Mouse (Mus musculus): Measurements from ENCODE around the gene Fbxw10. TPM values are rescaled to one million over a fixed set of nuclear protein-coding genes. Genes with fewer than 3 reads are reported as not detected.

The Fbxw10 gene
- 0.59 and 0.73 TPM in 2 replicates for polyA plus RNA-seq (2016; fragmentation: Nextera tagmentation; extraction: Ambion mirVana)

DNA sequence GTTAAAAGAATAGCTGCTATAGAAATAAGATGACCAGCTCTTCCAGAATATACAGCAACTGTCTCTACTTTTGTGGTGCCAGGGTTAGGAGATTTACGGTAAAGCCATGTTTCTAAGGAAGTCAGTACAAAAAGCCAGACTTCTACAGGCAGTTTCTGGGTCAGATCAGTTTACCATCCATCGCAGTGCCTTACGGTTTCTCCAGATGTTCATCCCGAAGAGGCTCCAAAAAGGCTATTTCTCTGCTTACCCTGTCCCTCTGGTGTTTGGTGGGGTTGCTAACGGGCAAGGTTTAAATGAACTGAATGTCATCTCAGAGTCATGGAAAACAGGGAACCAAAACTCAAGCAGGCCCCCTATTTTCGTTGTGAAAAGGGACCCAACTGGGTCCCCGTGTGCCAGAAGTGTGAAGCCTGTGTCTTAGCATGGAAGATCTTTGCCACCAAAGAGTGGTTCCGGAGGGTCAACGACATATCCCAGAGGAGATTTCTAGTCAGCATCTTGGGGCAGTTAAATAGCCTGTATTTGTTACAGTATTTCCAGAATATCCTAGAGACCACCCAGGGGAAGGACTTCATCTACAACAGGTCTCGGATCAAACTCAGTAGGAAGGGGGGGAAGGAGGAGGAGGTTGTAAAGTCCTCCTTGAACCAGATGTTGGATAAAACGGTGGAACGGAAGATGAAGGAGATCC lies at the start of gene Fbxw10:
Gene Fbxw10 (plus strand): TSS at position 109 of the 694 bp plus-strand sequence.
- H3K4me1 ChIP-seq (replicated peaks): peaks cover 16% of the 10 kb centered on the region
- peak within 1 kb of the TSS; percentile 56 for H3K4me2 ChIP-seq
- H3K27me3 ChIP-seq: no peaks in the 10 kb centered on the region
- peak within 1 kb of the TSS; percentile 30 for H3K4me3 ChIP-seq (replicated peaks)
- peak; percentile 42; the same call in 1 of the 2 replicates for ATAC-seq (ENCODE audit: insufficient number of reproducible peaks, insufficient read depth, low FRiP score, low TSS enrichment, low read depth)
- peak within 1 kb of the TSS; percentile 91 for H3K27ac ChIP-seq
- H3K9me3 ChIP-seq: no peaks in the 10 kb centered on the region
- H3K36me3 ChIP-seq: no peaks in the 10 kb centered on the region
- WGBS: 8% methylated on average over 12 of the region's 12 CpGs
- H3K9ac ChIP-seq (replicated peaks): 0 out of 2 replicates have a peak within 1 kb of the TSS, but pooled peaks have one; percentile 48

DNA sequence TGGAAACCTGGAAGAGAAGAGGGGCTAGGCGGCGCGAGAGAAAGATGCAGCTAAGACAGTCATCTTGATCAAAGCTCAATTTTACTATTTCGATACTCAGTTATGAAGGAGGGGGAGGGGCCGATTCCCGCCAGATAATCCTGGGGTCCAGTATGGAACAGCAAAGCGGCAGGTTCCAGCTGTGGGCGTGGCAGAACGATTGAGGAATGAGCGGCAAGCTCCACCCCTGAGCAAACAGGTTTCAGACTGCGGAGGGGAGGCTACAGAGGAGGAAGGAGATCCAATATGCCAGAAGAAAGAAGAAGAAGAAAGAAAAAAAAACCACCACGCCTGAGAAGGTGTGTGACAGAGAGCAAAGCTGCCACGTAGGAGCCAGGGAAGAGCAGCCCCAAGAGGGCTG lies 42.8 kb upstream of the Fbxw10 start:
- Histone ChIP-seq H3K4me2 (no peak overlapping the region), H3K4me1 (replicated peaks) (no peaks in the 10 kb centered on the region), H3K9me3 (peaks cover 9% of the 10 kb centered on the region; the same call in 1 of the 2 replicates), H3K36me3 (no peaks in the 10 kb centered on the region), H3K4me3 (replicated peaks) (no peak overlapping the region), H3K9ac (replicated peaks) (no peak overlapping the region), H3K27me3 (no peaks in the 10 kb centered on the region), H3K27ac (no peak overlapping the region)
- no peak for ATAC-seq (ENCODE audit: insufficient number of reproducible peaks, insufficient read depth, low FRiP score, low TSS enrichment, low read depth)
- 58% methylated on average over 13 of the region's 13 CpGs for WGBS

DNA sequence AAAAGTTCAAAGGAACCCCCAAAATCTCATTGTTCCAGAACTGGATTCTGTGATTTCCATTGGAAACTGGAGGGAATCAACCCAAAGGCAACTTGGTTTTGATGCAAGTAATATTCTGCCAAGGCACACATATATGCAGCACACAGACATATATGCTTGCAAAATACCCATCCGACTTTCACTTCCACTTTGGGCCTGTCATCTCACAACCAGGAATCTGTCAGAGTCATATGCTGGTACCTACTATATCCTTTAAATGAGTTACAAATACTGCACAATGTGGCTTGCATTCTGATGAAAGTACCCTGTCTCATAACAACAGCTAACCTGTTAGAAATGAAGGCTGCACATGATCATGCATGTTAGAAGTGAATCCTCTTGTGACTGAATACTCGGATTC lies 38.9 kb upstream of the Fbxw10 start:
- Histone ChIP-seq H3K27ac (no peak overlapping the region), H3K4me3 (replicated peaks) (no peak overlapping the region), H3K9me3 (peaks cover 7% of the 10 kb centered on the region; the same call in 1 of the 2 replicates), H3K27me3 (no peaks in the 10 kb centered on the region), H3K4me1 (replicated peaks) (no peaks in the 10 kb centered on the region), H3K4me2 (no peak overlapping the region), H3K9ac (replicated peaks) (no peak overlapping the region), H3K36me3 (no peaks in the 10 kb centered on the region)
- ATAC-seq (ENCODE audit: insufficient number of reproducible peaks, insufficient read depth, low FRiP score, low TSS enrichment, low read depth): no peak
- 83% methylated on average over 2 of the region's 2 CpGs for WGBS

DNA sequence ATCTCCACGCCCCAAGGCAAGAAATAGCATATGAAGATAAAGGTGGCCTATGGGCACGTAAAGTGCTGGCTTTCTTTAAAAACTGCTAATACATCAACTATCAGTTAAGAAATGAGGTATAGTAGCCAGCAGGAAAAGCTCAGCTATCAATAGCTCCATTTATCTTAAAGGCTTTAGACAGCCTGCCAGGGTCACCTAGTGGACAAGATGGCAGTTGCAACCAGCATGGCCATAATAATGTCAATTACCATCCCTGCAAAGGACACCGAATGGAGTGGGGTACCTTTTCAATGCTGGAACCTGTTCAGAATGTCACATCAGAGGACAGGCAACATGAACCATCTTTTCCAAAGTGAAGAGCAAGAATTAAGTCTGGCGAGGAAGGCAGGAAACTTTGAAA lies 37.7 kb upstream of the Fbxw10 start:
- Histone ChIP-seq H3K36me3 (no peaks in the 10 kb centered on the region), H3K4me2 (no peak overlapping the region), H3K4me1 (replicated peaks) (no peaks in the 10 kb centered on the region), H3K9ac (replicated peaks) (no peak overlapping the region), H3K27me3 (no peaks in the 10 kb centered on the region), H3K9me3 (peaks cover 7% of the 10 kb centered on the region; the same call in 1 of the 2 replicates), H3K27ac (no peak overlapping the region), H3K4me3 (replicated peaks) (no peak overlapping the region)
- no peak for ATAC-seq (ENCODE audit: insufficient number of reproducible peaks, insufficient read depth, low FRiP score, low TSS enrichment, low read depth)
- WGBS: 66% methylated on average over 4 of the region's 4 CpGs

DNA sequence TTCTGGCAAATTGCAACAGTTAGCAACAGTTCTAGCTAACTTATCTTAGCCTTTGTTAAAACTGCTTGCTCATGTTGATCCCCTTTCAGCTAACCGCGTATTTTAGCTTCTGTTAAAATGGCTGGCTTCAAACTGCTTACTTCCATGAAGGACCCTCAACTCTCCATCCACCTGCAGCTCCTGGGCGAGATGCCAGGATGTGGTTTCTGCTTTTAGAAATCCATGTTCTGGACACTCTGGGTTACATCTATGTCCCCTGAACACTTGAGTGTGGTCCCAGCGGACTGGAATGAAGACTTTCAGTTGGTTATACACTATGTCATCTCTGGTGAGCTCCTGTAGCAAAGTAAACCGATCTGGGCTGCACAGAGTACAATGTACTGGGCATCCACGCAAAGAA lies 34.6 kb upstream of the Fbxw10 start:
- ATAC-seq (ENCODE audit: insufficient number of reproducible peaks, insufficient read depth, low FRiP score, low TSS enrichment, low read depth): no peak
- H3K4me3 ChIP-seq (replicated peaks): no peak overlapping the region
- WGBS: 89% methylated on average over 6 of the region's 6 CpGs
- H3K9ac ChIP-seq (replicated peaks): no peak overlapping the region
- H3K27ac ChIP-seq: no peak overlapping the region
- H3K27me3 ChIP-seq: no peaks in the 10 kb centered on the region
- 0 out of 2 replicates have a peak, but pooled peaks cover 5% of the 10 kb centered on the region for H3K4me1 ChIP-seq (replicated peaks)
- no peak overlapping the region for H3K4me2 ChIP-seq
- H3K36me3 ChIP-seq: no peaks in the 10 kb centered on the region
- no peaks in the 10 kb centered on the region for H3K9me3 ChIP-seq

DNA sequence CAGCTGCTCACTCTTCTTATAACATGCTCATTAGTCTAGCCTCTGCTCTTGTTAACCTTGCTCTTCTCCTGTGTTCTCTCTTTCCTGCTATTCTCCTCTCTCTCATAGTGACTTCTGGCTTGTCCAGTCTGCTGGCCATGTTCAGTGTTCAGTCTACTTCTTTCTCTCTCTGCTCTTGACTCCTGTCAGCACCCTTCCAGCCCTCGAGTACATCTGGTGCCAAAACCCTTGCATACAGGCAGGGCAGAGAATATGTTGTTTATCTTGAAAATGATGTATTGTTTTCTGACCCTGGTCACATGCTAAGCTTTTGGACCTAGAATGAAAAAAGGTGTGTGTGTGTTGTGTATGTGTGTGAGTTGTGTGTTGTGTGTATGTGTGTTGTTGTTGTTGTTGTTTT lies 33.4 kb upstream of the Fbxw10 start:
- H3K9ac ChIP-seq (replicated peaks): no peak overlapping the region
- 0 out of 2 replicates have a peak, but pooled peaks cover 5% of the 10 kb centered on the region for H3K4me1 ChIP-seq (replicated peaks)
- H3K9me3 ChIP-seq: no peaks in the 10 kb centered on the region
- H3K4me2 ChIP-seq: no peak overlapping the region
- no peaks in the 10 kb centered on the region for H3K27me3 ChIP-seq
- H3K36me3 ChIP-seq: no peaks in the 10 kb centered on the region
- no peak for ATAC-seq (ENCODE audit: insufficient number of reproducible peaks, insufficient read depth, low FRiP score, low TSS enrichment, low read depth)
- no peak overlapping the region for H3K4me3 ChIP-seq (replicated peaks)
- WGBS: 54% methylated on average over 1 of the region's 1 CpGs
- H3K27ac ChIP-seq: no peak overlapping the region

DNA sequence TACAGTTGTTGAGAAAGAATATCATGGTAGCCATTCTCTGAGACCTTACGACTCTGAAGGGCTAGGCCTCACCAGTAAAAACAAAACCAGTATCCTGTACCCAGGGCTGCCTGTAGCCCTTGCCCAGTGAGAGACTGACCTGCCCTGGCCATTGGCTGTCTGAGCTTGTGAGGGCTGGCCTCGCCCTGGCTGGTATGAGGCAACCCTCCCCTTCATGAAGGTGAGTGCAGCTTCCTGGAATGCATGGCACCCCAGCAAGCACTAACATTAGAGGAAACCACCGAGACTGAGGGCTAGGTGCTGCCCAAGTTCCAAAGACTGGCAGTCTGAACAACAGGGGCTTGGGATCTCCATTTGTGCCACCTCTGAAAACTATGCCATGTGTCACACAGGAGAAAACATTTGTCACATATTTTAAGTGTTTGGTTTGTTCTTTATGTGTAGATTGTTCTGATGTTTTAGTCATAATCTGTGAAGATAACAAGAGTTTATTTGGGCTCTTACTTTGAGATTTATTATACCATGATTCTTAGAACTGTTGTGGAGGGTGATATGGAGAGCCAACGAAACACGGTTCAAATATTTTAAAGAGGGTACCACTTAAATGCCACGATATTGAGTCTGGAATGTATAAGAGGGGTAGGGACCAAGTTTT lies 32.8 kb upstream of the Fbxw10 start:
- Histone ChIP-seq H3K9me3 (no peaks in the 10 kb centered on the region), H3K36me3 (no peaks in the 10 kb centered on the region), H3K4me3 (replicated peaks) (no peak overlapping the region), H3K27ac (no peak overlapping the region), H3K27me3 (no peaks in the 10 kb centered on the region), H3K4me2 (no peak overlapping the region), H3K4me1 (replicated peaks) (0 out of 2 replicates have a peak, but pooled peaks cover 5% of the 10 kb centered on the region), H3K9ac (replicated peaks) (no peak overlapping the region)
- no peak for ATAC-seq (ENCODE audit: insufficient number of reproducible peaks, insufficient read depth, low FRiP score, low TSS enrichment, low read depth)
- 73% methylated on average over 6 of the region's 6 CpGs for WGBS

DNA sequence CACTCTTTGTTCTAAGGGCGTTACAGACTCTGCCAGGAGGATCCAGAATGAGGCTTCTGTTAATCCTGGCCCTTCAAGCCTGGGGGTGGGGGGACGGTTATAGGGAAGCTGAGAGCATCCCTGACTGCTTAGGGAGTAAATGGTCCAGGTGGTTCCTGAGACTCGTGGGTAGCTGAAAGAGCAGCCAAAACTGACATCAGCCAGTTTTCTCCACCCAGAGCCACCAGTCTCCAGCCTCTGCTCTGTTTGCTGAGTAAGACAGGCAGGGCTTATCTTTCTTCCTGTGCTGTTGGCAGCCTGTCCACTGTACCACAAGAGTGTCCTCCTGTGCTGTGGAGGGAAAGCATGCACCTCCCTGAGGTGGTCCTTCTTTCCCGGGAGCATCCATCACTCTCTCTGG lies 32.2 kb upstream of the Fbxw10 start:
- no peak for ATAC-seq (ENCODE audit: insufficient number of reproducible peaks, insufficient read depth, low FRiP score, low TSS enrichment, low read depth)
- H3K9ac ChIP-seq (replicated peaks): no peak overlapping the region
- no peak overlapping the region for H3K4me2 ChIP-seq
- no peak overlapping the region for H3K4me3 ChIP-seq (replicated peaks)
- H3K4me1 ChIP-seq (replicated peaks): peaks cover 8% of the 10 kb centered on the region; the same call in 1 of the 2 replicates
- WGBS: 62% methylated on average over 4 of the region's 4 CpGs
- no peaks in the 10 kb centered on the region for H3K36me3 ChIP-seq
- no peaks in the 10 kb centered on the region for H3K27me3 ChIP-seq
- H3K9me3 ChIP-seq: no peaks in the 10 kb centered on the region
- no peak overlapping the region for H3K27ac ChIP-seq

DNA sequence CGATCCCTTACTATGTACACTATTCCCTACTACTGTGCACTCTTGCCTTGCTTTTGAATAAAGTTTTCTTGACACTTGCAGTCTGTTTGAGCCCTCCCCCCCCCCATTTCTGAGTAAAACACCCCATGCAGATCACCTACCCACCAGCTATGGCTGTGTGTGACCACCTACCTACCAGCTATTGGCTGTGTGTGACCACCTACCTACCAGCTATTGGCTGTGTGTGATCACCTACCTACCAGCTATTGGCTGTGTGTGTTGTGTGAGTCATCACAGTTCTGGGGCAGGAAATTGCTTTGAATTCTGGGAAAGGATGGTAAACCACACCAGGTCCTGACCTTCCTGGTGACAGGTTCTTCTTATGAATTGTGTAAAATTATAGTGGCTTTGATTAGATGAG lies 31.4 kb upstream of the Fbxw10 start:
- Histone ChIP-seq H3K27me3 (no peaks in the 10 kb centered on the region), H3K36me3 (no peaks in the 10 kb centered on the region), H3K4me1 (replicated peaks) (peaks cover 16% of the 10 kb centered on the region), H3K9ac (replicated peaks) (no peak overlapping the region), H3K4me3 (replicated peaks) (no peak overlapping the region), H3K9me3 (no peaks in the 10 kb centered on the region), H3K4me2 (no peak overlapping the region), H3K27ac (no peak overlapping the region)
- no peak for ATAC-seq (ENCODE audit: insufficient number of reproducible peaks, insufficient read depth, low FRiP score, low TSS enrichment, low read depth)
- 100% methylated on average over 1 of the region's 1 CpGs for WGBS

DNA sequence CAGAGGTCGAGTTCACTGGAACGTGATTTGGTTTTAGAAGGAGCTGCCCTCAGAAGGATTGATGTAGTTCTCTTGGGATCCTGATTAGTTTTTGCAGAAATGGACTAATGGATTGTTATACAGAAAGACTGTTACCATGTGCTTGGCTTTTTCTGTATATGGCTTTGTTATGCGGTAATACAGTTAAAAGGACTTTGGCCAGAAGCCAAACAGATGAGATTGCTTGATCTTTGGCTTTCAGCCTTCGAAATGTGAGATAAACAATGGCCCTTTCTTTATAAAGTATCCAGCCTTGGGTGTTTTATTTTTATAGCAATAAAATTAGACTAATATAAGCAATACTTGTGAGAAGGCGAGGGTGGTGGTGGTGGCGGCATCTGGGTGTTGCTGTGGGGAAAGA lies 30.3 kb upstream of the Fbxw10 start:
- Histone ChIP-seq H3K9ac (replicated peaks) (no peak overlapping the region), H3K4me1 (replicated peaks) (peaks cover 25% of the 10 kb centered on the region), H3K9me3 (no peaks in the 10 kb centered on the region), H3K27ac (no peak overlapping the region), H3K4me2 (no peak overlapping the region), H3K36me3 (no peaks in the 10 kb centered on the region), H3K4me3 (replicated peaks) (no peak overlapping the region), H3K27me3 (peaks cover 2% of the 10 kb centered on the region; the same call in 1 of the 2 replicates)
- ATAC-seq (ENCODE audit: insufficient number of reproducible peaks, insufficient read depth, low FRiP score, low TSS enrichment, low read depth): no peak
- whole genome bisulfite sequencing: 66% methylated on average over 6 of the region's 6 CpGs

DNA sequence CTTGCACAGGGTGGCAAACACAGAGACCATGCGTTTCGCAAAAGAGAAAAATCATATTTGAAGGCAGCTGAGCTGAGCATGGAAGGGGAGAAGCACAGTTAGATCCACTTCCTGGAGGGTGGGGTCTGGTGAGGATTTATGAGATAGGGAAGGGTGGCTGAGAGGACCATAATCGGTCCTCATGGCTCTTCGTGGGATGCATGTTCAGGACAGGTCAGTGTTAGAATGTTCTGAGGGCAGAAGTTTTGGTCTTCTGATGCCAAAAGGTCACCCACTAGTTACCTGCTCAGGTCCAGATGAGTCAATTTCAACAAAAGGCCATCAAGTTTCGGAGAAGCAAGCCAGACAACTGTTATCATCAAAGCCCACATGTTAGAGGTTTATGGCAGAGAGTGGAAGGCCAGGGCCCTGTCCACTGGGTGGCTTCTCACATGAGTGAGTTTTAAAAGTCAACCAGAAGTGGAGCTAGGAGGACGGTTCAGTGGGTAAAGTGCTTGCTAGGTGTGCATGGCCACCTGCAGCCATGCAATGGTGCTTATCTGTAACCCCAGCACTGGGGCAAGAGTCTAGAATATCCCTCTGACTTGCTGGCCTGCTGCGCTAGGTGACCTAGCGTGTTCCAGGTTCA lies 27.7 kb upstream of the Fbxw10 start:
- Histone ChIP-seq H3K4me1 (replicated peaks) (peaks cover 34% of the 10 kb centered on the region), H3K27me3 (peaks cover 2% of the 10 kb centered on the region; the same call in 1 of the 2 replicates), H3K9me3 (no peaks in the 10 kb centered on the region), H3K27ac (no peak overlapping the region), H3K36me3 (no peaks in the 10 kb centered on the region), H3K4me3 (replicated peaks) (no peak overlapping the region), H3K4me2 (no peak overlapping the region), H3K9ac (replicated peaks) (no peak overlapping the region)
- ATAC-seq (ENCODE audit: insufficient number of reproducible peaks, insufficient read depth, low FRiP score, low TSS enrichment, low read depth): no peak
- 88% methylated on average over 8 of the region's 8 CpGs for WGBS

All from limb, embryonic 12.5 days (tissue).